Mouse (Mus musculus) brain, embryonic 14.5 days (tissue): ENCODE measurements at regions not wholly inside any gene's neighbourhood (a gene's known extent, or its start where the extent isn't known, plus 50 kb on each side); places are given as distances from the start of the nearest gene placed in this dataset.

Source experiments
- DNase-seq: peaks from one replicate; pipeline ENCODE4 v3.0.0-alpha.2; 2011; ENCODE audit warnings: low read depth
- CTCF ChIP-seq: fragments of 200-500 bp; IDR thresholded peaks from 2 replicates; pipeline ENCODE4 v1.5.1; 2012; ENCODE audit warnings: inconsistent platforms, mild to moderate bottlenecking, moderate library complexity, borderline replicate concordance; ENCODE audit not compliant: insufficient read depth, insufficient read length; ENCODE audit errors: extremely low read depth
- POLR2A ChIP-seq: fragments of 200-500 bp; IDR thresholded peaks from 2 replicates; pipeline ENCODE4 v1.6.1; 2012; ENCODE audit warnings: mild to moderate bottlenecking, inconsistent platforms, borderline replicate concordance; ENCODE audit not compliant: poor library complexity, insufficient read depth, insufficient read length, severe bottlenecking; ENCODE audit errors: extremely low read depth

- TF ChIP-seq CTCF (peak; percentile 60; the same call in 1 of the 2 replicates), POLR2A (no peak)
- peak; percentile 92 for DNase-seq
Observed at GRCm38 (mm10) chr9:90700236-90701179, 429.9 kb upstream of the Tbc1d2b start.

DNA sequence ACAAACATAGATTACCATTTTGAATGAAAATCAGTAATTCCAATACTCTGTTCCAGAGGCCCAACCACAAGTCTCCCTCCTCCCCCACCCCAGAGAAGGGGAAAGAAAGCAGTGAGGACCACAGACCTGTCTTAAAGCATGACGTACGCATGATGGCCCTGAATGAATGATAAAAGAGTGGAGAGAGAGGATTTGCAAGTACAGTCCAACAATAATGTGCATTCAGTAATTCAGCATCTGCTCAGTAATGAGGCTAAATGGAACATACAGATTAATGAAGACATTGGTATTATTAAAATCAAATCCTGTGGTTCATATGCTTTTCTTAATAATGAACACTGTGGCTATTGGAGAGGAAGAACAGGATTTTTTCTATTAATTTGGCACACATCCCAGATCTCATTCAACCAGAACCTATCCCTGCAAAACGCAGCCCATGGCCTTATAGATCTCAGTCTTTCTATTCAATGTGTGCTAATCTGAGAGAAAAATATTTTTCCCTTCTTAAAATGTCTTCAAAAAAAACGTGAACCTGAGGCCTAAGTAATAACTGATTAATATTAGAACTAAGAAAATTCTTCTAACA is 430.7 kb upstream of the Tbc1d2b start:
- no peak for TF ChIP-seq POLR2A
- no peak for TF ChIP-seq CTCF
- DNase-seq: peak; percentile 83

DNA sequence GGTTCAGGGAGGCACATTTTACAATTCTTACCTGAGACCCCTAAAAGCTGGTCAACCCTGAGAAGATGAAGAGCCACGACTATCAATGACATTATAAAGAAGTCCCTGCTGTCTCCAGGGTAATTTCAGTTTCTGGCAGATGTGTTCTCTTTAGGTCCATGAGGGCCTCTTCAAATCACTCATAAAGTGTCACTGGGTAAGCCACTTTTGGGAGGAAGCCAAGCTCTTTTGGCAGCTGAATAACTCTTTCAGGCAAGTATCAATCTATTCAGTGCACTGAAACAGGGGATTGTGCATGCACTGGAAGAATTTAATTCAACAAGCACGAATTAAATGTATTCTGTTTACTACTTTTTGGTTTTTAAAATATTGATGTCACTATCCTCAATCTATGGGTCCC is 443.1 kb upstream of the Tbc1d2b start:
- no peak for TF ChIP-seq CTCF
- no peak for TF ChIP-seq POLR2A
- DNase-seq: peak; percentile 87

DNA sequence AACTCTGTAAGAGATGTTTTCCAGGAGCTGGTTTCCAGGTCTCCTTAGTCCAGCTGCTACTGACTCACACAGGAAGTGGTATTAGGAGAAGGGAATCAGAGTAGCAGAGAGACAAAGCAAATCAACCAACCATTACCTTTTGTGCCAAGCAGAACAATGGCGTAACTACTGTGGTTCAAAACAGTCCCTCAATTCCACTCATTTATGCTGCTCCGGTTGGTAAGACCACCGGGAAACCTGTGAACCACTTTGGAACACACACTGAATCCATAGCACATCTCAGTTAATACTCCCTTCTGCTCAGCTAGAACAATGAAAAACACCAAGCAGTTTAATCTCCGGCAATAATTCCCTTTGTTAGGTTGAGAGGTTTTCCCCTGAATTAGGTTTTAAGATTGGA is 460.8 kb upstream of the Tbc1d2b start:
- DNase-seq: peak; percentile 55
- no peak for TF ChIP-seq CTCF
- TF ChIP-seq POLR2A: no peak

- TF ChIP-seq POLR2A (no peak), CTCF (no peak)
- peak; percentile 29 for DNase-seq
Observed at GRCm38 (mm10) chr9:90757175-90757574, 486.6 kb upstream of the Tbc1d2b start.

DNA sequence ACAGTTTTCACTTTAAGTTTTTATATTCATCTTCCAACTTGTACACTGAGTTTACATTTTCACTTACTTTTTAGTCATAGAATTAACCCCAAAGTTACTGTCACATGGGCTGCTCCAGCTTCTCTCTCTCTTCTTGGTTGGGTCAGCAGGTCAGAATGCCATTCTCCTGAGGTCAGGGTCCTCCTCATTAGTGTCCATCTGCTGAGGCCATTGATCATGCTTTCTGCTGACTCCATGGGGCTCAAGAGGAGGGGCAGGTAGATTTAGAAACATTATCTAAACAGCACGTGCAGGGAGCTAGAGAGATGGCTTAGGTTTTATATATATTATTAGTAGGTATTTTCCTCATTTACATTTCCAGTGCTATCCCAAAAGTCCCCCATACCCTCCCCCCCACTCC is 503.7 kb upstream of the Tbc1d2b start:
- DNase-seq: no peak
- TF ChIP-seq CTCF (no peak), POLR2A (no peak)

- no peak for TF ChIP-seq POLR2A
- DNase-seq: no peak
Observed at GRCm38 (mm10) chr9:90789545-90789944, 518.9 kb upstream of the Tbc1d2b start.

- no peak for TF ChIP-seq CTCF
- no peak for TF ChIP-seq POLR2A
- peak; percentile 53 for DNase-seq
Observed at GRCm38 (mm10) chr9:90791871-90792270, 521.3 kb upstream of the Tbc1d2b start.

DNA sequence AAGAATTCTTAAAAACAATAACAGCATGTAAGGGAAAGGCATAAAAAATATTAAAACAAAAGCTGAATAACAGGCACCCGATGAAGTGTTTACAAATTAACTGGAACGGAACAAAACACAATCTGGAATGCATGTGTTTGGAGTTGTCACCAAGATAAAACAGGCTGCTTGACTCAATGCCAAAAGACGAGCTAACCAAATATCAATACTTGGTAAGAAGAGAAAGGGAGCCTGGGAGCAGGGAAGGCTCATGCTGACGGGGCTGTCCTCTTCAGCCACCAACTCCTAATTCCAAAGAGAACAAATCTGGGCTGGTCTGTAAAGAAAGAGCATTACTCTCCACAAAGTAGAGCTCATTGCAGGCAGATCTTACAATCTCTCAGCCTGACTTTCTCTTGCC is 545.4 kb upstream of the Zic4 start:
- DNase-seq: peak; percentile 69
- TF ChIP-seq CTCF (no peak), POLR2A (no peak)

GRCm38 (mm10) chr9:90823574-90824280 is 538.5 kb upstream of the Zic4 start:
- peak; percentile 31 for DNase-seq
- TF ChIP-seq CTCF (peak; percentile 35; the same call in 1 of the 2 replicates), POLR2A (no peak)

DNA sequence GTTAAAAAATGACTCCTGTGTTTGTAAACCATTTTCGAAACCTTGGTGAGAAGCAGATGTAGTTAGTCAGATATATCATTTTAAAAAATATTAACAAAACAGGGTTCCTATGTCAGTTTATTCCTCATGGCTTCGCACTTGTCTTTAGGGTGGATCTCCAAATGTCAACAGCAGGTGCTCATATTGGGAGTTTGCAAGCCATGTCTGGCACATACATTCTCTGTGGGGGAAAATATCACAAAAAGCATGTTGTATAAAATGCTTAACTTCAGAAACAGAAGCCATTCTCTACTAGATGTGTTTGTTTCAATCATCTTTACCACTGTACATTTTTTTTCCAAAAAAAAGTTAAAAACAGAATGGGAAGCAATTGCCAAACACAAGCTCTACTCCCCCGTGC is 534.7 kb upstream of the Zic4 start:
- TF ChIP-seq CTCF: no peak
- no peak for TF ChIP-seq POLR2A
- no peak for DNase-seq
